Mouse (Mus musculus): ENCODE measurements around the gene Tbx5.

GRCm38 (mm10) chr5:119840404-119840803 lies 7.9 kb downstream of the Tbx5 start:
- TF ChIP-seq CTCF (IDR thresholded peaks at IDR 0.05; ENCODE audit: low read depth, low read length) (no peak), POLR2A (IDR thresholded peaks at IDR 0.05; ENCODE audit: borderline replicate concordance, low read depth, low read length) (no peak)

All from bone marrow macrophage, adult 2 months (primary cell).